Mouse (Mus musculus) testis, adult 2 months (tissue): ENCODE measurements around the gene Hoxa1. TPM values are rescaled to one million over a fixed set of nuclear protein-coding genes. Genes with fewer than 3 reads are reported as not detected.
A peak's percentile ranks its signal among the peaks of the same experiment; 100 is the strongest.

Experiments
- H3K27ac ChIP-seq: fragments of 200-500 bp; 2 replicates; pipeline ENCODE4 v1.5.1; 2012; ENCODE audit warnings: low read depth, low read length; ENCODE audit not compliant: control insufficient read depth, insufficient read depth
- H3K27me3 ChIP-seq: fragments of 200-500 bp; 2 replicates; pipeline ENCODE4 v1.6.1; 2012; ENCODE audit warnings: mild to moderate bottlenecking, low read length, moderate library complexity; ENCODE audit not compliant: control insufficient read depth, insufficient read depth
- H3K36me3 ChIP-seq: fragments of 200-500 bp; 2 replicates; pipeline ENCODE4 v1.6.1; 2012; ENCODE audit warnings: mild to moderate bottlenecking, low read length; ENCODE audit not compliant: control insufficient read depth, insufficient read depth
- H3K4me1 ChIP-seq: fragments of 200-500 bp; 2 replicates; pipeline ENCODE4 v1.6.1; 2012; ENCODE audit warnings: low read length; ENCODE audit not compliant: control insufficient read depth, insufficient read depth
- H3K4me3 ChIP-seq: fragments of 200-500 bp; 2 replicates; pipeline ENCODE4 v1.5.1; 2012; ENCODE audit warnings: low read depth, mild to moderate bottlenecking, low read length, moderate library complexity, mixed read lengths; ENCODE audit not compliant: control insufficient read depth
- CTCF ChIP-seq: fragments of 200-500 bp; IDR thresholded peaks from 2 replicates; pipeline ENCODE4 v1.5.1; 2012; ENCODE audit warnings: low read depth, mild to moderate bottlenecking, inconsistent platforms, low read length, moderate library complexity; ENCODE audit not compliant: control insufficient read depth, insufficient read depth, insufficient replicate concordance
- POLR2A ChIP-seq: fragments of 200-500 bp; IDR thresholded peaks from 2 replicates; pipeline ENCODE4 v1.6.1; 2012; ENCODE audit warnings: low read depth, mild to moderate bottlenecking, inconsistent platforms, low read length, moderate library complexity; ENCODE audit not compliant: control insufficient read depth
- polyA plus RNA-seq: library from polyadenylated mRNA; depleted of rRNA; stranded (reverse); fragments of >200 nt; gene quantifications from 2 replicates; pipeline ENCODE4 v1.2.3, GENCODE M21; 2012

Hoxa1 gene
- polyA plus RNA-seq, 1 experiment: 0.14 TPM

- Histone ChIP-seq H3K4me1 (peaks cover 22% of the 10 kb centered on the region), H3K4me3 (peak overlapping the region; percentile 40), H3K27me3 (peaks cover 22% of the 10 kb centered on the region), H3K27ac (no peak overlapping the region), H3K36me3 (no peaks in the 10 kb centered on the region)
- TF ChIP-seq CTCF: no peak
- no peak for TF ChIP-seq POLR2A
Measured at GRCm38 (mm10) chr6:52174968-52175751, 17.0 kb upstream of the Hoxa1 start.

- Histone ChIP-seq H3K4me3 (no peak overlapping the region), H3K27ac (no peak overlapping the region), H3K36me3 (no peaks in the 10 kb centered on the region), H3K27me3 (peaks cover 22% of the 10 kb centered on the region), H3K4me1 (peaks cover 28% of the 10 kb centered on the region)
- no peak for TF ChIP-seq CTCF
- TF ChIP-seq POLR2A: no peak
Measured at GRCm38 (mm10) chr6:52173648-52174047, 15.5 kb upstream of the Hoxa1 start.

DNA sequence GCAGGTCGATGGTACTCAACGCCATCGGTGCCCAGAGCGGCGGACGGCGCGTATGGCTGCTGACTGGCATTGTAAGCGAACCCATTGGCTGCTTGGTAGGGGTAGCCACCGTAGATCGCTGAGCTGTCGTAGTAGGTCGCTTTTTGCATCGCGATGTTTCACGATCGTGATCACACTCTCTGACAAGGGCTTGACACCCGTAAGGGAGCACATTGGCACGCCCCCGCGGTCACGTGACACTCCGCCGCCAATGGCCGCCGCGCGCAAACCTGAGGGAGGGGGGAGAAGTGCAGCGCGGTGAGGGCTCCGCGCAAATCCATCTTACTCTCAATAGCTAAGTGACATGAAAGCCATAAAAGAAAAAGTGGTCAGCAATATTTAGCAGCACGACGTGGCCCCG lies 14.4 kb upstream of the Hoxa1 start:
- Histone ChIP-seq H3K36me3 (no peaks in the 10 kb centered on the region), H3K4me1 (peaks cover 30% of the 10 kb centered on the region), H3K27ac (no peak overlapping the region), H3K27me3 (peaks cover 26% of the 10 kb centered on the region), H3K4me3 (peak overlapping the region; percentile 68)
- TF ChIP-seq POLR2A (0 out of 2 replicates have a peak, but pooled peaks have one; percentile 17), CTCF (no peak)

DNA sequence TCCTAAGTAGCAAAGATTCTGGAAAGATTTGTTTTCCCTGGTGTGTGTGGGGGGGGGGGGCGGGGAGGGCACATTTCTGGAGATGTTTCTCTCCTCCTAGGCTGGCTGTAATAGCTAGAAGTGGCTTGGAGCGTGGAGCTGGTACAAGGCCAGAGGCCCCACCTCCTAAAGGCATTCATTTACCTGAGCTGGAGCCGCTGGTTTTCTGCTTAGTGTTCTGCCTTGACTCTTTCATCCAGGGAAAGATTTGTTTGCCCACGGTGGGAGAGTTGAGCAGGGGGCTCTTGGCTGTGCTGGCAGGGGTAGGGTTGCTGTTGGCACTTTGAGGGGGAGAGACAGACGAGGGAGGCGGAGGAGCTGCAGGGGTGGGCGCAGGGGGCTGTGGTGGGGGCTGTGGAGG lies 13.8 kb upstream of the Hoxa1 start:
- no peaks in the 10 kb centered on the region for H3K36me3 ChIP-seq
- peaks cover 23% of the 10 kb centered on the region for H3K27me3 ChIP-seq
- H3K27ac ChIP-seq: no peak overlapping the region
- H3K4me1 ChIP-seq: peaks cover 30% of the 10 kb centered on the region
- no peak overlapping the region for H3K4me3 ChIP-seq
- TF ChIP-seq CTCF: no peak
- no peak for TF ChIP-seq POLR2A

DNA sequence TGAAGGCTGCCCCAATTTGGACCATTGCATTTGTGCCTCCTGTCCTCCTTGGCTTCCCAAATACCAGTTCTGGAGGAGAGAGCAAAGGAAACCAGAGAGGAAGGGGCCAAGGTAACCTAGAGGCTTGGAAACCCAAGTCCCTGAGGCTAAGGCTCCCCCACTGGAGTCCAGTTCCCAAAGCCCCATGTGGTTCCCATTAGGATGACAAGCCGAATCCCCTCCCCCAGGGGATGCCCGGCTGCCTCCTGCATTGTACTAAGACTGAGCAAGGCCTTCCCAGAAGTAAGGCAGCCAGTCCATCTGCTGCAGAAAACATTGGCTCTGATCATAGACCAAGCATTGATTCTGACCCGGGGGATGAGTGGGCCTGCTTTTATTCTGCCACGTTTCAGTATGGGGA lies 13.2 kb upstream of the Hoxa1 start:
- H3K4me3 ChIP-seq: no peak overlapping the region
- peaks cover 18% of the 10 kb centered on the region for H3K27me3 ChIP-seq
- H3K36me3 ChIP-seq: no peaks in the 10 kb centered on the region
- H3K4me1 ChIP-seq: peaks cover 30% of the 10 kb centered on the region
- no peak for TF ChIP-seq POLR2A
- TF ChIP-seq CTCF: no peak
- no peak overlapping the region for H3K27ac ChIP-seq

DNA sequence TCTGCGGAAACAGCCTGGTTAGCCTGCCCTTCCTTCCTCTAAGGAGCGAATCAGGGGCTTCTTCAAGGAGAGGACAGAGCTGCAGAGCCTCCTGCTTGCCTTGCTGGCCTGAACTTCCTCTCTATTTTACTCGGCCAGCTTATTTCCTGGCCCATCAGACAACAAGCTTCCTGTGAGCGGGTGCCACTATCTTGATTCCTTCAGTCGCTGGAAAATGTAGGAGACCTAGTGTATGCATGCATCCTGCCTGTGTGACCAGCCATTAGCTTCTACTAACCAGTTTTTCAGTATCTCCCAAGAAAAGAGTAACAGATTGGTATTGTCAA lies 12.7 kb upstream of the Hoxa1 start:
- peaks cover 26% of the 10 kb centered on the region for H3K4me1 ChIP-seq
- H3K36me3 ChIP-seq: no peaks in the 10 kb centered on the region
- H3K4me3 ChIP-seq: no peak overlapping the region
- TF ChIP-seq CTCF: no peak
- no peak for TF ChIP-seq POLR2A
- peaks cover 16% of the 10 kb centered on the region for H3K27me3 ChIP-seq
- H3K27ac ChIP-seq: no peak overlapping the region

DNA sequence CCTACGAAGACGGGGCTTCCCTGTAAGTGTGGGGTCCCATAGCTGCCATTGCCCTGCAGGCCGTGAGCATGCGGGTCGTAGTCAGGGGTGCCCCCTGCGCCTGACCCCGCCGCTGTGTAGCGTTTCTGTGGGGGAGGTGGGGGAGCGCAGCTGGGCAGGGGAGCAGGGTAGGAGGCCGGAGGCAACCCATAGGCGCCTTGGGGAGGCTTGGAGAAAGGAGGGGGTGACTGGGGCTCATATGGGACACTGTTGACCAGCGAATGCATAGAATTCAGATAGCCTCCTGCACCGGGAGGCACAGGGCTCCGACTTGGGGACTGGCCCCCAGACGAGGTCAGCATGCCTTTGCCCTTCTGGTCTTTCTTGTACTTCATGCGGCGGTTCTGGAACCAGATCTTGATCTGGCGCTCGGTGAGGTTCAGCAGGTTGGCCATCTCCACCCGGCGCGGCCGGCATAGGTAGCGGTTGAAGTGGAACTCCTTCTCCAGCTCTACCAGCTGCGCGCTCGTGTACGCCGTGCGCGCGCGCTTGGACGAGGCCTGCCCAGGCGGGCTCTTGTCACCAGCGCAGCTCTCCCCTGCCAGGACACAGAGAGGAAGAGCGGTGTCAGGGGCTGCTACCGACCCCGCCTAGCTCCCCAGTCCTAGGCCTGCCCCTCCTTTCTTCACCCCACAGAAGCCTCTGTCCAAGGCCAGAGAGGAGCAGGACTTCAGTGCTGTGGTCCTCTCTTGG lies 12.2 kb upstream of the Hoxa1 start:
- no peaks in the 10 kb centered on the region for H3K36me3 ChIP-seq
- H3K27ac ChIP-seq: no peak overlapping the region

More for the DNA sequence above, 12.2 kb upstream of the Hoxa1 start:
- H3K4me1 ChIP-seq: peaks cover 24% of the 10 kb centered on the region
- H3K27me3 ChIP-seq: peaks cover 13% of the 10 kb centered on the region
- peak overlapping the region; percentile 47 for H3K4me3 ChIP-seq
- TF ChIP-seq CTCF (no peak), POLR2A (peak; percentile 27; the same call in 1 of the 2 replicates)
